Mouse (Mus musculus) MEL (cell line): ENCODE results near the gene Tgm2. TPM values are rescaled to one million over a fixed set of nuclear protein-coding genes. Genes with fewer than 3 reads are reported as not detected.

Experiments
- DNase-seq: peaks from one replicate; pipeline ENCODE4 v3.0.0; 2011; ENCODE audit warnings: low read depth, low spot score
- H3K27ac ChIP-seq: 2 replicates; pipeline ENCODE4 v1.5.1; 2012; ENCODE audit warnings: low read depth, mild to moderate bottlenecking, control low read depth, low read length, moderate library complexity; ENCODE audit not compliant: control insufficient read depth
- H3K27me3 ChIP-seq, 2 experiments: fragments of 150-350 bp in 1 of 2; sonication (generic) in 1 of 2; 2 replicates each; pipeline ENCODE4 v1.6.1; 2012; ENCODE audit warnings: low read length in 2 of 2, mild to moderate bottlenecking in 2 of 2, improper control_type of control experiment in 1 of 2, moderate library complexity in 1 of 2; ENCODE audit not compliant: insufficient read depth in 2 of 2, control insufficient read depth in 1 of 2
- H3K36me3 ChIP-seq, 2 experiments: 2 replicates each; pipeline ENCODE4 v1.6.1; 2012 to 2014; ENCODE audit warnings: low read length in 2 of 2, improper control_type of control experiment in 1 of 2, inconsistent platforms in 1 of 2, mild to moderate bottlenecking in 1 of 2; ENCODE audit not compliant: insufficient read depth in 2 of 2, control insufficient read depth in 1 of 2
- H3K4me1 ChIP-seq, 2 experiments: fragments of 150-350 bp in 1 of 2; sonication (generic) in 1 of 2; 2 replicates each; pipeline ENCODE4 v1.6.1; 2012; ENCODE audit warnings: low read length in 2 of 2, improper control_type of control experiment in 1 of 2, mild to moderate bottlenecking in 1 of 2; ENCODE audit not compliant: insufficient read depth in 2 of 2, control insufficient read depth in 1 of 2
- H3K4me3 ChIP-seq, 2 experiments: fragments of 150-350 bp in 1 of 2; sonication (generic) in 1 of 2; 2 replicates each; pipeline ENCODE4 v1.5.1; 2012; ENCODE audit warnings: low read depth in 2 of 2, low read length in 2 of 2, mild to moderate bottlenecking in 2 of 2, moderate library complexity in 2 of 2, control low read depth in 1 of 2, improper control_type of control experiment in 1 of 2; ENCODE audit not compliant: control insufficient read depth in 1 of 2, insufficient read depth in 1 of 2
- H3K79me2 ChIP-seq: 2 replicates; pipeline ENCODE4 v1.6.1; 2012; ENCODE audit warnings: mild to moderate bottlenecking, low read length, moderate library complexity; ENCODE audit not compliant: control insufficient read depth, poor library complexity, insufficient read depth
- H3K9ac ChIP-seq: 2 replicates; pipeline ENCODE4 v1.6.1; 2012; ENCODE audit warnings: low read depth, mild to moderate bottlenecking, control low read depth, low read length, moderate library complexity; ENCODE audit not compliant: control insufficient read depth, poor library complexity, severe bottlenecking
- H3K9me3 ChIP-seq: fragments of 150-350 bp; sonication (generic); replicated peaks from 2 replicates; pipeline ENCODE4 v1.6.1; 2012; ENCODE audit warnings: mild to moderate bottlenecking, low read length, improper control_type of control experiment, moderate library complexity; ENCODE audit not compliant: insufficient read depth
- CHD1 ChIP-seq: IDR thresholded peaks from 2 replicates; pipeline ENCODE4 v1.6.1; 2012; ENCODE audit warnings: low read depth, mild to moderate bottlenecking, inconsistent platforms, low read length, improper control_type of control experiment
- CHD2 ChIP-seq: IDR thresholded peaks from 2 replicates; pipeline ENCODE4 v1.6.1; 2011; ENCODE audit warnings: low read length, improper control_type of control experiment
- ELF1 ChIP-seq: IDR thresholded peaks from 2 replicates; pipeline ENCODE4 v1.6.1; 2014; ENCODE audit warnings: low read depth, mild to moderate bottlenecking, inconsistent platforms, low read length, improper control_type of control experiment, moderate library complexity
- EP300 ChIP-seq, 2 experiments: IDR thresholded peaks; 2 replicates each; pipeline ENCODE4 v1.6.1; 2011; ENCODE audit warnings: improper control_type of control experiment in 2 of 2, low read length in 2 of 2, low read depth in 1 of 2, mild to moderate bottlenecking in 1 of 2
- HCFC1 ChIP-seq: IDR thresholded peaks from 2 replicates; pipeline ENCODE4 v1.6.1; 2012; ENCODE audit warnings: low read depth, mild to moderate bottlenecking, inconsistent platforms, low read length, improper control_type of control experiment, moderate library complexity
- JUND ChIP-seq: IDR thresholded peaks from 2 replicates; pipeline ENCODE4 v1.6.1; 2011; ENCODE audit warnings: low read depth, mild to moderate bottlenecking, improper control_type of control experiment, low read length
- MAFK ChIP-seq: IDR thresholded peaks from 2 replicates; pipeline ENCODE4 v1.6.1; 2011; ENCODE audit warnings: low read depth, mild to moderate bottlenecking, low read length, improper control_type of control experiment, borderline replicate concordance
- MAX ChIP-seq: IDR thresholded peaks from 2 replicates; pipeline ENCODE4 v1.6.1; 2011; ENCODE audit warnings: low read length, improper control_type of control experiment
- MAZ ChIP-seq: IDR thresholded peaks from 2 replicates; pipeline ENCODE4 v1.6.1; 2012; ENCODE audit warnings: low read depth, mild to moderate bottlenecking, inconsistent platforms, low read length, improper control_type of control experiment
- MEF2A ChIP-seq: IDR thresholded peaks from 2 replicates; pipeline ENCODE4 v1.6.1; 2014; ENCODE audit warnings: low read depth, mild to moderate bottlenecking, inconsistent platforms, low read length, improper control_type of control experiment; ENCODE audit not compliant: poor library complexity, insufficient replicate concordance, severe bottlenecking; ENCODE audit errors: extremely low read depth
- MYC ChIP-seq: IDR thresholded peaks from 2 replicates; pipeline ENCODE4 v1.6.1; 2011; ENCODE audit warnings: low read depth, mild to moderate bottlenecking, low read length, improper control_type of control experiment, moderate library complexity
- POLR2AphosphoS2 ChIP-seq: IDR thresholded peaks from 2 replicates; pipeline ENCODE4 v1.6.1; 2011; ENCODE audit warnings: low read length, improper control_type of control experiment
- POLR2AphosphoS5 ChIP-seq: IDR thresholded peaks from 2 replicates; pipeline ENCODE4 v1.6.1; 2012; ENCODE audit warnings: low read depth, borderline replicate concordance, mild to moderate bottlenecking, inconsistent platforms, low read length, moderate library complexity, mixed read lengths
- RAD21 ChIP-seq: IDR thresholded peaks from 2 replicates; pipeline ENCODE4 v1.6.1; 2011; ENCODE audit warnings: mild to moderate bottlenecking, low read depth, low read length, improper control_type of control experiment
- RCOR1 ChIP-seq: IDR thresholded peaks from 2 replicates; pipeline ENCODE4 v1.6.1; 2012; ENCODE audit warnings: low read depth, mild to moderate bottlenecking, inconsistent platforms, low read length, improper control_type of control experiment
- SIN3A ChIP-seq: IDR thresholded peaks from 2 replicates; pipeline ENCODE4 v1.6.1; 2012; ENCODE audit warnings: low read length, improper control_type of control experiment, inconsistent platforms
- TAL1 ChIP-seq: IDR thresholded peaks from 2 replicates; pipeline ENCODE4 v1.6.1; 2012; ENCODE audit warnings: mild to moderate bottlenecking, inconsistent platforms, low read length, moderate library complexity, mixed read lengths
- TCF12 ChIP-seq: IDR thresholded peaks from 2 replicates; pipeline ENCODE4 v1.6.1; 2014; ENCODE audit warnings: low read depth, mild to moderate bottlenecking, inconsistent platforms, low read length, improper control_type of control experiment, moderate library complexity
- USF2 ChIP-seq, 2 experiments: IDR thresholded peaks; 2 replicates each; pipeline ENCODE4 v1.6.1; 2011 to 2012; ENCODE audit warnings: improper control_type of control experiment in 2 of 2, low read length in 2 of 2, borderline replicate concordance in 1 of 2, inconsistent platforms in 1 of 2, low read depth in 1 of 2, mild to moderate bottlenecking in 1 of 2; ENCODE audit not compliant: insufficient read depth in 1 of 2
- ZKSCAN1 ChIP-seq: IDR thresholded peaks from 2 replicates; pipeline ENCODE4 v1.6.1; 2012; ENCODE audit warnings: low read depth, mild to moderate bottlenecking, inconsistent platforms, low read length, improper control_type of control experiment, moderate library complexity
- ZMIZ1 ChIP-seq: IDR thresholded peaks from 2 replicates; pipeline ENCODE4 v1.6.1; 2012; ENCODE audit warnings: low read depth, mild to moderate bottlenecking, inconsistent platforms, low read length, improper control_type of control experiment, moderate library complexity
- polyA plus RNA-seq, 2 experiments: library from polyadenylated mRNA; stranded (reverse) in 1 of 2; unstranded in 1 of 2; fragments of >175 nt in 1 of 2; fragments of >200 nt in 1 of 2; gene quantifications; 2 replicates each; pipeline versions ENCODE4 v1.2.1 to v1.2.4; 2012; ENCODE audit warnings: low replicate concordance in 2 of 2, low read depth in 1 of 2; ENCODE audit not compliant: insufficient read length in 2 of 2, insufficient read depth in 1 of 2, missing spikeins in 1 of 2
- total RNA-seq: library from RNA; depleted of rRNA; stranded (reverse); fragments of 300-350 nt; gene quantifications from 2 replicates; pipeline ENCODE4 v1.2.3, GENCODE M21; 2012

The Tgm2 gene
- total and polyA plus RNA-seq, 3 experiments, result 7.7 to 11.0 TPM; not detected in 1

DNA sequence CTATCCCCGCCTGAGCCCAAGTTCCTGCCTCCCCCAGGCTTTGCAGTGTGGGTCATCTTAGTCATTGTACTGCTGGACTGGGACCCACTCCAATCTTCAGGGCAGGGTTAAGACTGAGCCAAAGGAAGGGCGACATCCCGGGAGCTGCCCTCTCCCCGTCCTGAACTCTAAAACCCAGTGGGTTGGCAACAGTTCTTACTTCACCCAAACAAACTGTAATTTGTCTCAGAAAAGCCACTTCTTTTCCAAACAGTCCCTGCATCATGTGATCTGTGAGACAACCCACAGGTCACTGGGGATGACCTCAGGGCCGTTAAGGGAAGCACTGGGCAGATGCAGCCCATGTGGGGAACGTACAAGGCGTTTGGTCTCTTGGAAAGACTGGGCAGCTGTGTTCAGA is 10.0 kb downstream of the Tgm2 start:
- Histone ChIP-seq H3K4me3 (no peak overlapping the region), H3K9me3 (no peaks in the 10 kb centered on the region), H3K27ac (no peak overlapping the region), H3K36me3 (peaks cover 0 to 2% of the 10 kb centered on the region in 2 experiments; a peak in 2 of 4 replicates), H3K4me1 (peaks cover 1 to 4% of the 10 kb centered on the region in 2 experiments; a peak in 2 of 4 replicates), H3K9ac (no peak overlapping the region), H3K79me2 (no peaks in the 10 kb centered on the region), H3K27me3 (no peaks in the 10 kb centered on the region)
- TF ChIP-seq RCOR1 (no peak), CHD2 (no peak), USF2 (IDR thresholded peaks at IDR 0.05; ENCODE audit: borderline replicate concordance in 1 of 2, insufficient read depth in 1 of 2, low read depth in 1 of 2, low read length in 2 of 2) (no peak), RAD21 (no peak), EP300 (IDR thresholded peaks at IDR 0.05; ENCODE audit: low read depth in 1 of 2, low read length in 2 of 2) (no peak), HCFC1 (no peak), MAZ (no peak), MAX (no peak), ZMIZ1 (no peak), ELF1 (no peak), MEF2A (no peak), SIN3A (no peak), MYC (no peak), TAL1 (no peak), ZKSCAN1 (no peak), MAFK (no peak), CHD1 (no peak), POLR2AphosphoS2 (no peak), JUND (no peak), POLR2AphosphoS5 (no peak)
- DNase-seq, result no peak

DNA sequence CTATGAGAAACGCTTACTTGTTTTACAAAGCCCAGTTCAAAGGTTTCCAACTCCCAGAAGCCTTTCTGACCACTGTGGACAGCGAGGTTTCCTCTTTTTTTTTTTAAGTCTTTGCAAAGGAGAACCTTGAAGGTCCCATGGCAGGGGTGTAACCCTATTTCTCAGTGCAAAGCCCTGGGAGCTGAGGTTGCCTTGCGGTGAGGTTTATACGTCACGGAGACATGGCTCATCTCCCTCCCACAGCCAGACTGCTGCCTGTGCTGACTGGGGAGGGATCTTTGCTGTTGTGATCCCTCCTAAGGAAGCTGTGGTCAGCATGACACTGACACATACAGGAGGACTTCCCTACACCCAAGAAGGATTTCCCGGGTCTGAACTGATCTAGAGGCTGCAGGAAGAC is 13.2 kb downstream of the Tgm2 start:
- no peak for TF ChIP-seq TCF12
- H3K9ac ChIP-seq, result no peak overlapping the region
- no peaks in the 10 kb centered on the region for H3K27me3 ChIP-seq
- H3K27ac ChIP-seq, result no peak overlapping the region
- no peak for DNase-seq
- no peaks in the 10 kb centered on the region for H3K4me1 ChIP-seq
- H3K4me3 ChIP-seq, result no peak overlapping the region
- no peaks in the 10 kb centered on the region for H3K36me3 ChIP-seq
- no peaks in the 10 kb centered on the region for H3K9me3 ChIP-seq
- no peaks in the 10 kb centered on the region for H3K79me2 ChIP-seq
